Mouse (Mus musculus): ENCODE results near the gene Aatf.

The Aatf gene

GRCm38 (mm10) chr11:84513171-84514116, at the start of gene Aatf:
Aatf (minus strand) TSS chr11:84513522.
- peak; percentile 98 for DNase-seq

DNA sequence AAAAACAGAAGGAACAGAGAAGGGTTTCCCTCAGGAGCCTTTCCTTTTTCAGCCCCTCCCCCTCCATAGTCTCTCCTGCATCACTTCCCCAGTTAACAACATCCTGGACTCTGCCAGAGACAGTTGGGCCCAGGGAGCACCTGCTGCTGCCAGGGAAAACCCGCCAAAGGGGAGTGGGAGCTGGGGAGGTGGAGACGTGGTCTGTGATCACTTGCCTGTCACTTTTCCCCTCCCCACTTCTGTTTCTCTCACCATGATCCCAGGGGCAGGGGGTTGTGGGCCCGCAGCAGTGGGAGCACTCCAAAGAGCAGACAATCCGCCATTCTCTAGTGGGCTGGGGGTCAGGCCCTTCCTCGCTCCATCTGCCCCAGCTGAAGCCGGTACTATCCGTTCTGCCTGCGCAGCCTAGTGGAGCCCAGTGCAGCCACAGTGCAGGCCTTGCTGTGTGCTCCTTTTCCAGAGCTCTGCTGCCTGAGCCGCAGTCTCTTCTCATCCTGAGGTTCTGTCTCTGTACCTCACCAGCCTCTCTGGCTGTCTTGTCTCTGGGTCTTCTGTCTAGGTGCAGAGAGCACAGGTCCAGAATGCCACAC, 49.5 kb upstream of the Aatf start:
- DNase-seq, result no peak

DNA sequence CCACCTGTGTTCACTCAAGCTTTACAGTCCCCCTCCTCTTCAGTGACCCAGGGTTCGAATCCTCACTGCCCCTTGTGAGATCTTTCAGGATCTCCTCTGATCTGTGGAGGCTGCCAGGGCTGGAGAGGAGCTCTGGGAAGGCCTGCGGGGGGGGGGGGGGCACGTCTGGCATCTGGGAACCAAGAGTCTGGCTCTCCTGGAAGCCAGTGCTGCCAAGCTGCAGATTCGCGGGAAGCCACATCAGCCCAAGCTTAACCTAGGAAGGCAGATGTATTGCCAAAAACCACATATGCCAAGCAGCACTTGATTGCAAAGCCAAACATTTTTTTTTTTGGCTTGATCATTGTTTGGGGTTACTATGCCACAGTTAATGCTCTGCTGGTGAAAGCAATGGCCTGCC, 48.2 kb upstream of the Aatf start:
- DNase-seq, result no peak

- DNase-seq, result no peak
Measured at GRCm38 (mm10) chr11:84553821-84554450, 40.6 kb upstream of the Aatf start.

- DNase-seq, result no peak
Measured at GRCm38 (mm10) chr11:84551296-84551695, 38.0 kb upstream of the Aatf start.

DNA sequence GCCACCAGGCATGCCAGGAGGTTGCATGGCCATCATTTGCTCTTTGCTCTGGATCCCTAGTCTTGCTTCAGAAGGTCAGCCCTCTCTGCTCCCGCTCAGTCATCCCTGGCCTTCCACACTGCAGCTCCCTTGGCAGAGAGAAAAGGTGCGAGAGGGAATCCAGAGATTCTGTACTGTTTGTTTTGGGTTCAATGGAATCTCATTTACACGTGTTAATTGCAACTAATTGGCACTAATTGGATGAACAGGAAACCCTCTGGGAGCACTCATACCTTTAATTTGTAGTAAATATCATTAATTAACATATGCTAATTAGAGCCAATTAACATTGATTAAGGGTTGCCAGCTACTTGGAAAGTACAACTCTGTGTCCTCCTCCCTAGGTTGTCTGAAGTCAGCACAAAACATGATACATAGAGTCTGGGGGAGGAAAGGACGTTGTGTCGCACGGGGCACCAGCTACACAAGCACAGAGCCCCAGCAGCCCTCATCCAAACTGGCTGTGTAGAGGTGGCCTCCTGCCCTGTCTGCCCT, 36.0 kb upstream of the Aatf start:
- DNase-seq, result no peak

DNA sequence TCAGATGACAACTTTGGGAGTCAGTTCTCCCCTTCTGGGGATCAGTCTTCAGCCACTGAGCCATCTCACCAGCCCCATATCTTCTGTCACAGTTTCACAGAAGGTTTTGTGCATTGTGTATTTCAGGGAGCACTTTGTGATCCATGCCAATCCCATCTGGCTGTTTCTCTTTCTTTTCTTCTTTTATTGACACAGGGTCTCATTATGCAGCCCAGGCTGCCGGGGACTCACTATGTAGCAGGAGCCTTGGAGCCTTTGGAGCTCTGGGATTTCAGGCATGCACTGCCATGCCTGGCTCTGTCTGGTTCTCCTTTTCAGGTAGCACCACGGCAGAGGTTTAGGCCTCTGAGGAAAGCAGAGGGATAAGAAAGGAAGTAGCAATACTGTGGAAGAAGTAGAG, 35.0 kb upstream of the Aatf start:
- DNase-seq, result no peak

DNA sequence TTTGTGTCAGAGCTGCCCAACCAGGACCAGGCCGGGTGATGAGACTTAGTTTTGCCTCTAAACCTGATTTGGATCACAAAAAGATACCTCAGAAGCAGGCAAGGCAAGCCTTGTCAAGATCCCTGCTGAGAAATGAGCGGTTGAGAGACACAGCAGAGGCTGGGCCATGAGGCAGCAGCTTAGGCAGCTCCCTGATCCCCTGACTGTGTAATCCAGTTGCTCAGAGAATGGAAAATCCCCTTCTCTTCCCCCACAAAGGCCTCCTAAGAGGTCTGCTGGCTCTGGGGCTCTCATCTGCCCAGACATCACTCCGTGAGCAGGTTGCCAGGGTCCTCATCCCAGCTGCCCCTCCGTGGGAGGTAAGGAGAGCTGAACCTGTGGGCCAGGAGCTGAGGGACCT, 26.7 kb upstream of the Aatf start:
- no peak for DNase-seq

DNA sequence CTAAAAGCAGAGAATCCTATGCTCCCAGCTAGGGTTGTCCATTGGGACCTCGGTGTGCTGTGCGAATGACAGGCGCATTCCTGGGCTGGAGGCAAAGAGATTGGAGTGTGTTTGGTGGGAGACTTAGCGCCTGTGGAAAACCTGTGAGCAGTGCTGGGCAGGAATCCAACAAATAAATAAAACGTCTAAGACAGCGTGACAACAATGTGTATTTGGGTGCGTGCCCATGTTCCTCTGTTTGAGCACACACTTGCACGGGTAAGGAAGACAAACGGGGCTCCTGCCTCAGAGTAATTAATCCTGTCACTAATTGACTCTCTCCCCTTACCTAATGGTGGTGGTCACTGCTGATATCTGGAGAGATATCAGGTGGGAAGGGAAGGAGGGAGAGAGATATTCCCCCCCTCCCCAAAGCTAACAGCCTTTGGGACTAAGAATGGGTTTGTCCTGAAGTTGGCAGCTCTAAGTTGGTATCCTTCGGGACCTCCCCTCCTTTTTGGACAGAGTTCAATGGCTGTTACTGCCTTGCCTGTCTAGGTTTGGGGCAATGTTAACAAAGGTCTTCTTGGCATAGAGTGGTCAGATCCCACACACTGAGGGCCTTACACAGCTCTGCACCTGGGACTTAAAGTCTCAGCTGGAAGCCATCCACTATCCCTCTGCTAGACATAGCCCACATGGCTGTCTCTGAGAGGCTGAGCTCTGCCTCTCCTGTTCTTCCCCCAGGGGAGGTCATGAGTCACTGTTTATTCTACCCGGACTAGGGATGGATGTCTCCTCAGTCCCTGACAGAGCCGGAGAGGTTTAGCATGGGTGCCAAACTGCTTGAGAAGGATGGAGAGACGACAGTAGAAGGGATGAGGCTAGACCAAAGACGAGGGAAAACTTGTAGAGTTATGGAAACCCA, 16.7 kb upstream of the Aatf start:
- DNase-seq, result no peak

DNA sequence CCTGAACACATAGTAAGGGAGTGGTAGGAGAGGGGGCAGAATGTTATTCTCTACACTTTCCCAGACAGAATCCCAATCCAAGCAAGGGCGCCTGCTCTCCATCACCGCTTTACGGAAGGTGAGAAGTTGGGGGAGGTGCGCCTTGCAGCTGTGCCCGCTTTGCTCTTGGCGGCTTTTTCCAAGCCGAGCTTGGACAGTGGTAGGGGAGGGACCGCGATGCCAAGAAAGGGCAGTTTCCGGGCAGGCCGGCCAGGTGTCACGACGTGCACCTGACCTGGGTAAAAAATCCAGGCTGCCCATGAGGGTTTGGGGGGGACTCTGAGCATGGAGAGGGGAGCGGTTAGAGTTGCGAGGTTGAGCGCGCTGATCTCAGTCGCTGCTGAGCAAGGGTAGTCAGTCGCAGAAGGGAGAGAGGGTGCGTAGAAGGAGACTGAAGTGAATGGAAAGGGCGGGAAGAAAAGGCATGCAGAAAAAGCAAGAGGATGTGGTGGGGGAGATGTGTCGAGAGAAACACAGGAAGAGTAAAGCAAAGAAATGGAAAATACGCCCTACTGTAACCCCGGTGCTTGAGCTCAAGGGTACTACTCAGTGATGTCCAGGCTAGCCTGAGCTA, 15.9 kb upstream of the Aatf start:
- no peak for DNase-seq

- no peak for DNase-seq
Measured at GRCm38 (mm10) chr11:84526976-84527860, 13.9 kb upstream of the Aatf start.

GRCm38 (mm10) chr11:84526451-84526850, 13.1 kb upstream of the Aatf start:
- DNase-seq, result no peak

DNA sequence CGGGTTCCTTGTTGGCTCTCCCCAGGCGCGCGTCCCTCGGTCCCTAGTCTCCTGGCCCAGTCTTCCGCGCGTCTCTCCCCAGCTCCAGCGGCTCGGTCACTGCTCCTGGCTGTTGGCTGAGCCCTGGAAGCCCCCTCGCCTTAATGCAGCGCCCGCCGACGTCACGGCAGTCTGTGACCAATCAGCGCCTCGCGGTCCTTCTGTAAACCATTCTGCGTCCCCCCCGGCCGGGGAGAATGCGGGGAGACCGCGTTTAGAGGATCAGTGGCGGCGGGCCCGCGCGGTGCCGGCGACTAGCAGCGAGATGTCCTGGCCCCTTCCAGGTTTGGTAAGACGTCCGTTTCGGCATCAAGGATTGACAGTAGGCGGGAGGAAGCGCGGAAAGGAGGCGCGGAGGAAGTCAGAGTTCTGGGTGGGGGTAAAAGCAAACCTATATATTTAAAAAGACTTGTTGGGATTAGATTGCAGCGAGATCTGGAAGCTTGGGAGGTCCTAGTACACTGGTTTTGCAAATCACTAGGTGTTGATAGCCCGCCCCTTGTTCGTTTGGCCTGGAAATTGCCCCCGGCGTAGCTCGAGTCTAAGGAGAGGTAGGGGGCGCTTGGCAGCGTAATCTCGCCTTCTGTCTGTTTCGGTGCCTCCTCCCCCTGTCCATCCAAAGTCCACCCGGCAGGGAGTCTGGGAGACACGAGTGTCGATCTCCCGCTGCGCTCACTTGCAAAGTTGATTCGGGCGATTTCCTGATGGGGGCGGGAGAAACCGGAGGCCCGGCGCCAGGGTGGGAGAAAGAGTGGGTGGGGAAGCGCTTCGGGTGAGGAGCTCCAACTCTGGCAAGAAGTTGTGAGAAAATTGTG, 12.3 kb upstream of the Aatf start, which contains the start of gene Lhx1:
TSS of gene Lhx1 (minus strand) at position 115 of the 854 bp plus-strand sequence.
- peak; percentile 34 for DNase-seq

- DNase-seq, result no peak
Measured at GRCm38 (mm10) chr11:84524511-84525270, 11.4 kb upstream of the Aatf start.

- no peak for DNase-seq
Measured at GRCm38 (mm10) chr11:84523841-84524510, 10.7 kb upstream of the Aatf start.

- DNase-seq, result no peak
Measured at GRCm38 (mm10) chr11:84523321-84523831, 10.1 kb upstream of the Aatf start.

GRCm38 (mm10) chr11:84522577-84523320, 9.4 kb upstream of the Aatf start:
- peak; percentile 14 for DNase-seq
